Mouse (Mus musculus) neural tube, embryonic 11.5 days (tissue): ENCODE measurements around the gene Raet1e. TPM values are rescaled to one million over a fixed set of nuclear protein-coding genes. Genes with fewer than 3 reads are reported as not detected.
"Not testable (repeated sequence)": the region's sequence is repeated elsewhere in the genome, so short reads cannot be mapped to it uniquely, and the experiment has no call there.

Source experiments
- ATAC-seq: fragments of 200-750 bp; cut with Nextera tagmentation; 2 replicates; pipeline ENCODE4 v1.8.0; 2017; ENCODE audit warnings: moderate number of reproducible peaks, mild to moderate bottlenecking, moderate TSS enrichment, moderate library complexity; ENCODE audit not compliant: insufficient read depth, low FRiP score, low TSS enrichment
- DNase-seq: peaks from one replicate; pipeline ENCODE4 v3.0.0-alpha.2; 2015; ENCODE audit warnings: low spot score
- H3K27ac ChIP-seq: fragments of 300-500 bp; sonication (generic); 2 replicates; pipeline ENCODE4 v1.5.1; 2014; ENCODE audit warnings: low read depth, mild to moderate bottlenecking, low read length
- H3K27me3 ChIP-seq: fragments of 300-500 bp; sonication (generic); 2 replicates; pipeline ENCODE4 v1.6.1; 2014; ENCODE audit warnings: mild to moderate bottlenecking, low read length, mixed read lengths; ENCODE audit not compliant: control insufficient read depth, insufficient read depth
- H3K36me3 ChIP-seq: fragments of 300-500 bp; sonication (generic); 2 replicates; pipeline ENCODE4 v1.6.1; 2014; ENCODE audit warnings: mild to moderate bottlenecking, low read length, moderate library complexity, mixed read lengths; ENCODE audit not compliant: control insufficient read depth, insufficient read depth
- H3K4me1 ChIP-seq: fragments of 300-500 bp; sonication (generic); 2 replicates; pipeline ENCODE4 v1.6.1; 2014; ENCODE audit warnings: low read length, mixed read lengths; ENCODE audit not compliant: control insufficient read depth, insufficient read depth
- H3K4me2 ChIP-seq: fragments of 300-500 bp; sonication (generic); 2 replicates; pipeline ENCODE4 v1.6.1; 2014; ENCODE audit warnings: low read depth, mild to moderate bottlenecking, moderate library complexity
- H3K4me3 ChIP-seq: fragments of 300-500 bp; sonication (generic); 2 replicates; pipeline ENCODE4 v1.5.1; 2014; ENCODE audit warnings: low read depth, low read length
- H3K9ac ChIP-seq: fragments of 300-500 bp; sonication (generic); 2 replicates; pipeline ENCODE4 v1.6.1; 2014; ENCODE audit warnings: mild to moderate bottlenecking, low read length
- H3K9me3 ChIP-seq: fragments of 300-500 bp; sonication (generic); 2 replicates; pipeline ENCODE4 v1.6.1; 2016; ENCODE audit warnings: low read length; ENCODE audit not compliant: control insufficient read depth
- WGBS: fragments of 180-500 bp; shearing (Covaris S2); extraction: QIAGEN DNeasy Blood & Tissue Kit; methylation state at CpG from one replicate; pipeline ENCODE4 v1.1.7; 2014; 5-methylcytosine and 5-hydroxymethylcytosine counted together
- polyA plus RNA-seq: library from polyadenylated mRNA; unstranded; fragments of >200 nt; fragmentation: Nextera tagmentation; extraction: Ambion mirVana; gene quantifications from 2 replicates; pipeline ENCODE4 v1.2.1, GENCODE M21; 2014

Gene Raet1e
- polyA plus RNA-seq, 1 experiment from 2014 or later: 10.4 TPM

DNA sequence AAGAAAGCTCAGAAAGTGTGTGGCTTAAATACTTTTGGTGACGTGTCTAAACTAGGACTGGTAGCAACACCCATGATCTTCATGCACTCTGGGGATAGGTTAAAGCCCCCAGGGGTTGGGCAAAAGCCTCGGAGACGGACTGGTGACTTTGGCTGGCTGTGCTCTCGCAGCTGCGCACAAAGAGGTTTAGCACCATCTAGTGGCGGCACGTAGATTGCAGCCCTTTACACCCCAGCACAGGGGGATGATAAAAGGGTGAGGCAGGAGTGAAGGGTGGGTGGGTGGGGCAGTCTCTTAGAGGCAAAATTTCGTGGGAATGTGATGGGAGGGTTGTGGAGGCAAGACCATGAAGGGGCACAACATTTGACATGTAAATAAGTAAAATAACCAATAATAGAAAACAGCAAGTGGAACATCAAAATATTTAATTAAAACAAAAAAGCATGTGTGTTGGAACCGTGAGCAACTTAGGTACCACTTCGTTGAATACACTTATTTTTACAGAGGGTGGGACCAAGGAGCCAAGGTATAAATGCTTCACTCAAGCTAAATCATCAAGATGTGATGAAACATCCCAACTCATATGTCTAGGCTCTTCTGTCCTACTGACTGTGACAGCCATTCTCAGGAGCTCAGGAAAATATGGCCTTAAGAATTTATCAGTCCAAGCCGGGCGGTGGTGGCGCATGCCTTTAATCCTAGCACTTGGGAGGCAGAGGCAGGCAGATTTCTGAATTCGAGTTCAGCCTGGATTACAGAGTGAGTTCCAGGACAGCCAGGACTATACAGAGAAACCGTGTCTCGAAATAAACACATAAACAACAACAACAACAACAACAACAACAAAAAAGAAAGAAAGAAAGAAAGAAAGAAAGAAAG, 5.6 kb downstream of the Raet1e start:
- peak; percentile 78 for ATAC-seq
- not testable (repeated sequence) for H3K4me1 ChIP-seq, H3K36me3 ChIP-seq, H3K9ac ChIP-seq, H3K27ac ChIP-seq, H3K4me3 ChIP-seq, H3K9me3 ChIP-seq
- DNase-seq: peak; percentile 71
- Histone ChIP-seq H3K4me2 (peak overlapping the region; percentile 22; the same call in 1 of the 2 replicates), H3K27me3 (peaks cover 12% of the 10 kb centered on the region)
- WGBS: 38% methylated on average over 13 of the region's 16 CpGs

- DNase-seq, H3K36me3 ChIP-seq, H3K27me3 ChIP-seq, H3K4me1 ChIP-seq, ATAC-seq, H3K4me2 ChIP-seq, H3K4me3 ChIP-seq, H3K9ac ChIP-seq, H3K27ac ChIP-seq, H3K9me3 ChIP-seq: not testable (repeated sequence)
- 57% methylated on average over 4 of the region's 5 CpGs for WGBS
Measured at GRCm38 (mm10) chr10:22165328-22166003, 7.1 kb downstream of the Raet1e start.

DNA sequence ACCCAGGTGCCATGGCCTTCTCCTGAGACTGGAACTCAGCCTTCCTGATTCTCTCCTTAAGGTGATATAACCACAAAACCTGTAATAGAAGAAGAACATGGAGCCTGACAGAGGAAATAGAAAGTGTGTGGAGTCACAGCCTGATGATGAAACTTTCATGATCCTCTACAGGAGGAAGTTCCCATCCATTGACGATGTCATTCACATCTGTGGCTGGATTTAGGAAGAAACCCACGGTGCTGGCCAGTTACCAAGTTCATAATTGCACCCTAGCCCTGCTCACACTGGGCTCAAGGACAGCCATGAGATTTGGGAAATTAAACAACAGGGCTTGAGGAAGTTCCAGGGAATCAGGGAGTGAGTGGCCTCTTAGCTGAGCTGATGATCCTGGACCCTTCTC, 7.7 kb downstream of the Raet1e start:
- H3K4me2 ChIP-seq, H3K27me3 ChIP-seq, H3K4me1 ChIP-seq, H3K36me3 ChIP-seq, H3K9ac ChIP-seq, H3K27ac ChIP-seq, H3K9me3 ChIP-seq, ATAC-seq, DNase-seq, H3K4me3 ChIP-seq: not testable (repeated sequence)
- 80% methylated on average over 2 of the region's 2 CpGs for WGBS

- not testable (repeated sequence) for H3K9me3 ChIP-seq, H3K4me3 ChIP-seq, H3K4me1 ChIP-seq, H3K4me2 ChIP-seq, H3K9ac ChIP-seq, H3K36me3 ChIP-seq, H3K27ac ChIP-seq, DNase-seq, H3K27me3 ChIP-seq, ATAC-seq
- 92% methylated on average over 1 of the region's 1 CpGs for WGBS
Measured at GRCm38 (mm10) chr10:22167061-22167460, 8.7 kb downstream of the Raet1e start.

- not testable (repeated sequence) for H3K4me1 ChIP-seq, H3K36me3 ChIP-seq, H3K4me2 ChIP-seq, H3K9me3 ChIP-seq, H3K9ac ChIP-seq, H3K27me3 ChIP-seq, ATAC-seq, H3K4me3 ChIP-seq, DNase-seq, H3K27ac ChIP-seq
Measured at GRCm38 (mm10) chr10:22169116-22169515, 10.7 kb downstream of the Raet1e start.

DNA sequence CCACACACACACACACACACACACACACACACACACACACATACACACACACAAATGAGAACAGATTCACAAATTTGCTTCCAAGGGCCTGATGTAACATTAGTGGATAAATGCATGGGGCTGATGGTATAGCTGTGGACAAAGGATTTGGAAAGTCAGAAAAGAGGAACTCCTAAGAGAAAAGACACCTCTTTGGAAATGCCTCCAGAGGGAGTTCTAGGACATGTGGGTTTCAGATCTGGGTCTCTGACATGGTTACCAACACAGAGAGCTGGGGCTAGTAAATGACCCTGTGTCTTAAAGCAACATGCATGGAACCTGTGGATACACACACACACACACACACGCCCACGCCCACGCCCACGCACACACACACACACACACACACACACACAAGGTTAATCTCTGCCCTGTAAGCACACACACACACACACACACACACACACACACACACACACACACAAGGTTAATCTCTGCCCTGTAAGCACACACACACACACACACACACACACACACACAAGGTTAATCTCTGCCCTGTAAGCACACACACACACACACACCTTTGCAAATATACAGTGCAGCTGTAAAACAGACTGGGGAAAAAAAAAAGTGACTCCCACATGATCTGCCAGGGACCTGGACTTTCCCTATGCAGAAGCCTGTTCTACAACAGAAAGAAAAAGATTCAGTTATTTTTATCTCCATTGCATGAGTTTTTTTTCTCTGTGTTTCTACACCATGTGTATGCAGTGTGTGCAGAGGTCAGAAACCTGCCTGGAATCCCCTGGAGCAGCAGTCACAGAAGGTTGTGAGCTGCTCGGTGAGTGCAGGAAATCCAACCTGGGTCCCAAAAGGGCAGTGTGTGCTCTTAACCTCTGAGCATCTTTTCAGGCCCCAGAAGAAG, 14.3 kb downstream of the Raet1e start:
- not testable (repeated sequence) for H3K4me1 ChIP-seq, H3K9me3 ChIP-seq, H3K36me3 ChIP-seq, DNase-seq, H3K4me3 ChIP-seq, H3K27me3 ChIP-seq, H3K9ac ChIP-seq, H3K27ac ChIP-seq
- peak overlapping the region; percentile 14; the same call in 1 of the 2 replicates for H3K4me2 ChIP-seq
- 56% methylated on average over 4 of the region's 5 CpGs for WGBS
- peak; percentile 63 for ATAC-seq

GRCm38 (mm10) chr10:22173335-22174189, 15.2 kb downstream of the Raet1e start:
- not testable (repeated sequence) for H3K9ac ChIP-seq, H3K9me3 ChIP-seq, DNase-seq, H3K27ac ChIP-seq, H3K36me3 ChIP-seq, H3K4me3 ChIP-seq, H3K27me3 ChIP-seq, H3K4me1 ChIP-seq
- WGBS: 15% methylated on average over 11 of the region's 17 CpGs
- ATAC-seq: peak; percentile 69
- peak overlapping the region; percentile 14; the same call in 1 of the 2 replicates for H3K4me2 ChIP-seq

DNA sequence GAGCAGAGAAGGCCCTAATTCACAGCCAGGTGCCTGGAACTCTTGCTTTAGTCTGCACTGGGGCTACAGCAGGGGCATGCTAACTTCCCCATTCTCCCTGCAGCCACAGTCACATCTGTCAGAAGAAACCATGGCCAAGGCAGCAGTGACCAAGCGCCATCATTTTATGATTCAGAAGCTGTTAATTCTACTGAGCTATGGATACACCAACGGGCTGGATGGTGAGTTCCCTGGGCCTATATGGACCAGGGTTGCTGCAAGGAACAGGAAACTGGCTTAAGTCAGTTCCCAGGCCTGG, 15.8 kb downstream of the Raet1e start:
- WGBS: 65% methylated on average over 1 of the region's 2 CpGs
- ATAC-seq: not testable (repeated sequence)

More for the DNA sequence above, 15.8 kb downstream of the Raet1e start:
- not testable (repeated sequence) for H3K9ac ChIP-seq, H3K27ac ChIP-seq, H3K4me3 ChIP-seq, H3K27me3 ChIP-seq, H3K9me3 ChIP-seq, H3K4me1 ChIP-seq, H3K36me3 ChIP-seq, H3K4me2 ChIP-seq, DNase-seq
